Mouse (Mus musculus) E14TG2a.4 (cell line): ENCODE measurements around the gene Radil.

Source experiments
- H3K27me3 ChIP-seq: 2 replicates; pipeline ENCODE4 v1.6.1; 2014; ENCODE audit warnings: low read length, control low read depth; ENCODE audit not compliant: insufficient read depth
- H3K36me3 ChIP-seq: 2 replicates; pipeline ENCODE4 v1.6.1; 2014; ENCODE audit warnings: low read length, control low read depth; ENCODE audit not compliant: insufficient read depth
- H3K4me1 ChIP-seq: replicated peaks from 2 replicates; pipeline ENCODE4 v1.6.1; 2014; ENCODE audit warnings: low read depth, low read length, control low read depth
- H3K4me3 ChIP-seq: replicated peaks from 2 replicates; pipeline ENCODE4 v1.5.1; 2014; ENCODE audit warnings: mild to moderate bottlenecking, low read length
- H3K9me3 ChIP-seq: 2 replicates; pipeline ENCODE4 v1.6.1; 2014; ENCODE audit warnings: low read length, control low read depth
- CTCF ChIP-seq: conservative IDR thresholded peaks from 2 replicates; pipeline ENCODE4 v1.5.1; 2014; ENCODE audit warnings: low read length
- NANOG ChIP-seq: IDR thresholded peaks from 2 replicates; pipeline ENCODE4 v1.6.1; 2014; ENCODE audit warnings: borderline replicate concordance, low read length, mixed read lengths
- POU5F1 ChIP-seq: IDR thresholded peaks from 2 replicates; pipeline ENCODE4 v1.6.1; 2014; ENCODE audit warnings: low read length, borderline replicate concordance

The Radil gene

GRCm38 (mm10) chr5:142550706-142551652 lies at the start of gene Radil:
Gene Radil, minus strand, starts transcription at chr5:142551098.
- H3K9me3 ChIP-seq, result no peaks in the 10 kb centered on the region
- TF ChIP-seq CTCF (peak; percentile 44; the same call in 1 of the 2 replicates), NANOG (no peak)
- no peaks in the 10 kb centered on the region for H3K36me3 ChIP-seq
- H3K4me1 ChIP-seq, result peaks cover 41% of the 10 kb centered on the region
- peak within 1 kb of the TSS; percentile 92 for H3K4me3 ChIP-seq
- peaks cover 5% of the 10 kb centered on the region; the same call in 1 of the 2 replicates for H3K27me3 ChIP-seq

DNA sequence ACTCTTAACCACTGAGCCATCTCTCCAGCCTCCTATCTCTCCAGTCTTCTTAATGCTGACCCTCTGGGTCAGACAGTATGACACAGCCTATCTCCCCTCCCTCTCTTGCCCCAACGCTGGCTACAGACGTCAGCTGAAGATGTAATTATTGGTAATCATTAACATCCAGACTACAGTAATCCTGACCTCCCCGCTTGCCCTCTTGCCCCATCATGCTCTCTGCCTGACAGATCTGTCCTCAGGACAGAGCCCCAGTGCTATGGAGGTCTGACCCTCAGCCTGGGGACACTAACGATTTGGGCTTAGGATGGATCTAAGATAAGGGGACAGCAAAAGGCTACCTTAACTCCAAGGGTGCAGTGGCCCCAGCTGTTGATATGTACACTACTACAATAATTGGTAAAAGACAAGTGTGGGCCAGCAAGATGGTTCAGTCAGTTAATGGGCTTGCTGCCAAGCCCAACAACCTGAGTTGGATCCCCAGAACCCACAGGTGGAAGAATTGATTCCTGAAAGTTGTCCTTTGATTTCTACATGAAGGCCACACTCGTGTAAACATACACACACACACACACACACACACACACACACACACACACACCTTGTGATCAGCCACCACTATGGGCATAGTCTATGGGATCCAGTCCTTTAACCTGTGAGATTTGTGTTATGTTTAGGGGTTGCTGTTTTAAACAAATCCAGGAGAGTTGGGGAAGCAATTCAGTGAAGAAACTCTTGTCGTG lies 46.9 kb upstream of the Radil start:
- TF ChIP-seq CTCF (no peak), NANOG (no peak), POU5F1 (no peak)
- H3K4me1 ChIP-seq, result no peaks in the 10 kb centered on the region
- peaks cover 10% of the 10 kb centered on the region; the same call in 1 of the 2 replicates for H3K27me3 ChIP-seq
- no peaks in the 10 kb centered on the region for H3K9me3 ChIP-seq
- H3K36me3 ChIP-seq, result no peaks in the 10 kb centered on the region
- H3K4me3 ChIP-seq, result no peak overlapping the region

DNA sequence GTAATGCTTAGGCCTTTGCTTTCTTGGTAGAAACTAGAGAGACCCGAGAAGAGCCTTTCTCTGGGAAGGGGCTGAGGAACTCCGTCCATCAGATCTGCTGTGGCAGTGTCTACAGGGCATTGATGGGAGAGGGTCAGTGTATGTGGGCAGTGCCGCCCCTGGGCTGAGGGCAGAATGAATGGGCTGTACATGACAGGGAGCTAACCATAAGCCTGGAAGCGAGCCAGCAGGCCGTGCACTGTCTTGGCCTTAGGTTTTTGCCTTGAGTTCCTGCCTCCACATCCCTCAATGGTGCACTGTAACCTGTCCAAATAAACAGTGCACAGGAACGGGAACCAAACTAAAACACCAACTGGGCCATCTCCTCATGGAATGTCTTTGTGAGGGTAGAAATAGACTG lies 45.8 kb upstream of the Radil start:
- H3K4me3 ChIP-seq, result no peak overlapping the region

DNA sequence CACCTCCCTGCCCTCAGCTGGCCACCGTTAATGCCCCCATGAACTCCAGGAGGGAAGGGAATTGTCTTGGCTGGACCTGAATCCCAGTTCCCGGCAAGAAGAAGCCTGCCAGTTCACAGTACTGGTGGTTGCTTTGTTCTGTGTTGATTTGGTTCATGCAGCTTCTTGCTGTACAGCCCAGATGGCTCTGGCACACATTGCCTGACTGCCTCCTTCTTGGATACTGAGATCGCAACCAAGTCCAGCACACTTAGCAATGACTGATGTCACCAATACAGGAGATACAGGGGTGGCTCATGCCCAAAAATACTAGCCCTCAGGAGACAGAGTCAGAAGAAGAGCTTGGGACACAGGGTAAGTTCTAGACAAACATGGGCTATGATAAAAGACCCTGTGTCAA lies 44.8 kb upstream of the Radil start:
- no peaks in the 10 kb centered on the region for H3K9me3 ChIP-seq

More for the DNA sequence above, 45.8 kb upstream of the Radil start:
- Histone ChIP-seq H3K27me3 (0 out of 2 replicates have a peak, but pooled peaks cover under 1% of the 10 kb centered on the region), H3K4me1 (peaks cover 9% of the 10 kb centered on the region), H3K36me3 (no peaks in the 10 kb centered on the region), H3K9me3 (no peaks in the 10 kb centered on the region)
- TF ChIP-seq NANOG, result no peak
- no peak for TF ChIP-seq CTCF
- no peak for TF ChIP-seq POU5F1

GRCm38 (mm10) chr5:142590953-142591616 lies 40.2 kb upstream of the Radil start:
- H3K36me3 ChIP-seq, result no peaks in the 10 kb centered on the region
- H3K27me3 ChIP-seq, result peaks cover 7% of the 10 kb centered on the region; the same call in 1 of the 2 replicates
- no peaks in the 10 kb centered on the region for H3K9me3 ChIP-seq
- H3K4me1 ChIP-seq, result peaks cover 36% of the 10 kb centered on the region
- TF ChIP-seq NANOG, result no peak
- TF ChIP-seq POU5F1, result no peak
- TF ChIP-seq CTCF, result no peak
- H3K4me3 ChIP-seq, result no peak overlapping the region

More for the DNA sequence above, 44.8 kb upstream of the Radil start:
- no peaks in the 10 kb centered on the region for H3K27me3 ChIP-seq
- H3K36me3 ChIP-seq, result no peaks in the 10 kb centered on the region
- no peak for TF ChIP-seq CTCF
- TF ChIP-seq NANOG, result no peak
- no peak for TF ChIP-seq POU5F1
- peaks cover 16% of the 10 kb centered on the region for H3K4me1 ChIP-seq
- H3K4me3 ChIP-seq, result no peak overlapping the region

- TF ChIP-seq NANOG, result no peak
- no peak for TF ChIP-seq CTCF
- TF ChIP-seq POU5F1, result no peak
- peaks cover 27% of the 10 kb centered on the region for H3K4me1 ChIP-seq
- peaks cover 7% of the 10 kb centered on the region for H3K9me3 ChIP-seq
- H3K36me3 ChIP-seq, result no peaks in the 10 kb centered on the region
- peaks cover 10% of the 10 kb centered on the region for H3K27me3 ChIP-seq
- H3K4me3 ChIP-seq, result no peak overlapping the region
Measured at GRCm38 (mm10) chr5:142583616-142584126, 32.8 kb upstream of the Radil start.

DNA sequence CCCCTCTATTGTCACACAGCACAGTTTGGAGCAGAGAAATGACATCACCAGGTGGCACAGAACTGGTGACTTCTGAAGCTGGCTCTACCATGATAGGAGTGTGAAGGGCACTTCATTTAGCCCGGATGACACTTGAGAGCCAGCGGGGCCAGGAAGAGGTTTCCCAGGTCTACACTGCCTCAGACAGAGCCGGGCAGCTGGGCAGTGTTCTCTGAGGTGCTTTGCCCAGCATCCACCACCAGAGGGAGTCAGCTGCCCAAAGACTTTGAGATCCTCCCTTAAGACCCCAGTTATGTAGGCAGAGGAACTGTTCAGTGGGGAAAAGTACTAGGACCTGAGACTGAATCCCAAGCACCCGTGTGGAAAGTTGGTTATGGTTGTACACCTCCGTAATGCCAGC lies 30.6 kb upstream of the Radil start:
- Histone ChIP-seq H3K4me3 (no peak overlapping the region), H3K36me3 (no peaks in the 10 kb centered on the region)
- TF ChIP-seq CTCF (peak; percentile 79), NANOG (no peak)

More for the DNA sequence above, 30.6 kb upstream of the Radil start:
- Histone ChIP-seq H3K9me3 (peaks cover 7% of the 10 kb centered on the region), H3K4me1 (peaks cover 27% of the 10 kb centered on the region), H3K27me3 (peaks cover 3% of the 10 kb centered on the region)
